Mouse (Mus musculus): Measurements from ENCODE around the gene Pigp.

Gene Pigp

DNA sequence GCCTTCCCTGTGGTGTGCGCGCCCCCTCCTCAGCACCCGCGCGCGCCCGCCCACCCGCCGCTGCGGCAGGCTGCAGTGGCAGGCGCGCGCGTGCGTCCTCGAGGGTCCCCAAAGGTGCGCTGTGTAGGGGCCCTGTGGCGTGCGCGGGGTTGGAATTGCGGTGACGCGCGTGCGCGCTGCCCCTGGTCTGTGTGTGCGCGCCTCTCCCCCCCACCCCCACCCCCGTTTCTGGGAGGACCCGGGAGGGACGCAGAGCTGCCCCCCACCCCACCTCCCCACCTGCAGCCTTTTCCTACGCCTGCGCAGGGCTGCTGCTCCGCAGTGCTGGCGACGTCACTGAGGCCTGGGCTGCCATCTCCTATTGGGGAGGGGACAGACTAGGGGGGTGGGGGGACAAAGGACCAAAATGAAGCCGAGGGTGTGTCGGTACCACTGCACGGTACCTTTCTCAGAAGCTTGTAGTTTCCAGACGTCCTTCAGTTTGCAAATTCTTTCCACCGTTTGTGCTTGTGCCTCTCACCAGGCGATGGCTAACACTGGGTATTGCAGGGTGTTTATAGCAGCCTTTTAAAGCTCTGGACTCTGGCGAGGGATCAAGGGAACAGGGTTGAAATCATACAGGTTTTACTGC is at the start of gene Pigp:
TSS of gene Pigp (minus strand) at position 542 of the 631 bp plus-strand sequence.
- DNase-seq (ENCODE audit: low spot score), result no peak

DNA sequence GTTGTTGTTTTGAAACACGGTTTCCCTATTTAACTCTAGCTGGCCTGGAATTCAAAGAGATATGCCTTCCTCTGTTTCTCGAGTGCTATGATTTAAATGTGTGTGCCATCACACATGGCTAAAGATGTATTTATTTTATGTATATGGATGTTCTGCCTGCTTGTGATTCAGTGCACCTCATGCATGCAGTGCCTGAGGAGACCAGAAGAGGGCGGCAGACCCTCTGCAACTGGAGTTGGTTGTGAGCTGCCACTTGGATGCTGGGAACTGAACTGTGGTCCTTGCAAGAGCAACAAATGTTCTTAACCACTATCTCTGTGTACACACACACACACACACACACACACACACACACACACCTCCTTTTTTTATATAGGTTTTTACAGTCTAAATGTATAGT is 48.9 kb upstream of the Pigp start:
- no peak for DNase-seq (ENCODE audit: low spot score)

DNA sequence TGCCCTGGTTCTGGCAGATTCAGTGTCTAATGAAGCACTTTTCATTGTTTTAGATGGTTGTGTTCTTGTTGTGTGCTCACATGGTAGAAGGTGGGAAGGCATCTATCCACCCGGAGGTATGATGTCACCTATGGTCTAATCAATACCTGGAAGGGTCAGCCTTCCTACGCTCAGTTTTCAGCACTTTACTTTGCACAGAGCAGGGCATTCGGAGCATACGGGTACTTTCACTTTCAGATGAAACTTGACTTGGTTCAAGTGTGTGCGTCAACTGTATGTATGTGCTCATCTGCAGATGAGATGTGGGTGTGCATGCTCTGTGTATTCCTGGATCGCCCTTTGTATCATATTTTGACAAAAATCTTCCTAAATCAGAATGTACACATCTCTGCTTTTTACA is 42.5 kb upstream of the Pigp start:
- no peak for DNase-seq (ENCODE audit: low spot score)

DNA sequence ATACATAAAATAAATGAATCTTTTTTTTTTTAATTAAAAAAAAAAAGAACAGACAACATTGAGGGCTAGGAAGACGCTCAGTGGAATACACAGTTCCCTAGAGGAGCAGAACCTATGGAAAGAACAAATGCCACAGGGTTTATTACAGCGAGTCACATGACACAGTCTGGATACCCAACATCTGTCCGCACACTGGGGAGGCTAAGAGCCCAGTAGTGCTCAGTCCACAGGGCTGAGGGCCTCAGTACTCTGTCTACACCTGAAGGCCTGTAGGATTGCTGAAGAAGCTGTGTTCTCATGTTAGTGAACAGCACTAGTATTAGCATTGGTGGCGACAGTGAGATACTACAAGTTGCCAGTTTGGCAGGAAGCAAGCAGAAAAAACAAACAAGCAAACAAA is 41.1 kb upstream of the Pigp start:
- no peak for DNase-seq (ENCODE audit: low spot score)

DNA sequence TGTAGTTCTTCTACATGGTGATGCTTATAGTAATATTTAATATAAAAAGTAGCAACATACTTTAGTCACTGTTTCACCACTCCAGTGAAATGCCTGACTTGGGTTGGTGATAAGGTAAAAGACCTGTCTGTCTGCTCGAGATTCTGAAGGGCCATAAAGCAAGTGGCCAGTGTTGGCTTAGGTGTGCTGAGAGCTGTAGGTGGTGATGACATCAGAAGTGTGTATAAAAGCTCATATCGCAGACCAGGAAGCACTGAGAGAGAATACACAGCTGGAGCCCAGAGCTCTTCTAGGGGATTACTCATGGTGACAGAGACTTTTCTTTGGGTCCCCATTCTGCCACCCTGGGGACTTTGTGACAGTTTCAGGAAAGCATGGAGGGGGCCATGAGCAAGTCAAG is 40.6 kb upstream of the Pigp start:
- no peak for DNase-seq (ENCODE audit: low spot score)

DNA sequence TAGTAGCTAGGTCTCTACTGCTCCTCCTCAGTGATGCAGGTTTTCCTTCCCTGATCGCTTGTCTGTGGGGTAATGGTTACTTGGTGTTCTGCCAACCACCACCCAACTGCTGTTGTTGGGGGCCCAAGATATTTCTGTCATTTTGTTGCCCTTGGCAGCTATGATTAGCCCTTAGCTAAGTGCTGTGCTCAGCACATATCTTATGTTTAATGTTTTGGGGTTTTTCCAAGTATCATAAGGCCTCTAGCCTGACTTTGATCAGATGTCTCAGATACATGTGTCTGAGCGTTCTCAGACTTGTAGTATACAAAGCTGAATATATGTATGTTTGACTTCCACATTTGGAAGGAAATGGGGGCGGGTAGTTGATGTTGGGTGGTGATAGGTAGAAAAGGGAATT is 39.6 kb upstream of the Pigp start:
- DNase-seq (ENCODE audit: low spot score), result no peak

DNA sequence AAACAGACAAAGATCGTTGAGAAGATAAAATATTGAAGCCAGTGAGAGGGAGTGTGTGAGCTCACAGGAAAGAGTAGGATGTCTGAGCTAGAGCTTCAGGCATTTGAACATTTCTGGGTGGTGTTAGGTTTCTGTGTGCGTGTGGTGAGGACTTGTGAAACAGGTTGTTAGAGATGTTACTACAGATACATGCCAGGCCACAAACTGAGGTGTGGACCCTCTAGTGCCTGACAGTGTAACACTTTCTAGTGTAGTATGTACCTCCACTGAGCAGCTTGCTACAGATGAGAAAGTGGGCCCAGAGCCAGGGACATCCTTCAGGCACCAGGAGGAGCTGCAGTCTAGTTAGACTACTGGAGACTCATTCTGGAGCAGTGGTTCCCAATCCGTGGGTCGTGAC is 30.5 kb upstream of the Pigp start:
- no peak for DNase-seq (ENCODE audit: low spot score)

DNA sequence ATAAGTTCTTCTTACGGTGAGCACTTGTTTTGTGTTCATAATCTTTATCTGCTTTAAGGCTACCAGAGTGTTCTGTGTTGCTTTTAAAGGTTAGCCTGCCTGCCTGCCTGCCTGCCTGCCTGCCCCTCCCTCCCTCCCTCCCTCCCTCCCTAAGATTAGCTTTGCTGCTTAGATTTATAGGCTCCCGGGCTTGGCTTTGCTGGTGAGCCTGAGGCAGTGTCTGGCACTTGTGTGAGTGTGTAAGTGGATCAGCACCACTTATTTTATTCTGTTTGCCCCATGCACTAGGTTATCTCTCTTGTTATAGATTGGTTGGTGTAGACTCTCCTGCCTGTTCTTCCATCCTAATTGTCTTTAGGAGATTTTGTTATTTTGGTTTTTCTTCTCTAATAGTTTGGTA is 30.0 kb upstream of the Pigp start:
- peak; percentile 16 for DNase-seq (ENCODE audit: low spot score)

DNA sequence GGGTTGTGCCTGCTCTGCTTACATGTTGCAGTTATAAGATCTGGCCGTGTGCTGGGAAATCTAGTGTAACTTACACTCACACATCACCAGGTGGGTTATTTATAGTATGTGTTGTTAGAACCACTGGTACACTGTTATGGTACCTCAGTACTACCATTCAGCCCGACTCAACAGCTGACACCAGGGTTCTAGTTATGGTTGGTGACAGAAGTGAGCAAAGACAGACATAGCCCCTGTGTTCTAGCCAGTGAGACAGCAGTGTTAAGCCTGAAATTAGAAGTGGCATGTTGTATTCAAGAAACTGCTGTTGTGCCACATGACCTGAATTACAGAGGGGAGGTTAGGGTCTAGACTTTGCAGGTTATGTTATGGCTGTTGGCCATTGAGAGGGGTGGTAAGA is 27.5 kb upstream of the Pigp start:
- no peak for DNase-seq (ENCODE audit: low spot score)

DNA sequence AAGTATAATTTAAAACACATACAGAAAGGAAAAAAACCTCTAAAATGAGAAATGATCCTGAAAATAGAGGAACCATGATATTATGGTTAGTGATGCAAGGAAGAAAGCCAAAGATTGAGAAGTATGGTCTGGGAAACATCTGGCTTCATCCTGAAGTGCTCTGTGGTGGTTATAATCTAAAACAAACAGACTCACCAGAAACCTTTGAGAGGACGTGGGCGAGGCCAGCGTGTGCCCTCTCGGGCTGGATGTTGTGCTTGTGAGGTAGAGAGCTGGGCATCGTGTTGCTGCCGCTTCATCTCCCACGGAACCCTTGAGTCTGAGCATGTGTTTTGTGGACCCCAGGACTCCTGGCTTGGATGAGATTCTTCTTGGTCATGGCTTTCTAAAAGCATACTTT is 25.0 kb upstream of the Pigp start:
- no peak for DNase-seq (ENCODE audit: low spot score)

DNA sequence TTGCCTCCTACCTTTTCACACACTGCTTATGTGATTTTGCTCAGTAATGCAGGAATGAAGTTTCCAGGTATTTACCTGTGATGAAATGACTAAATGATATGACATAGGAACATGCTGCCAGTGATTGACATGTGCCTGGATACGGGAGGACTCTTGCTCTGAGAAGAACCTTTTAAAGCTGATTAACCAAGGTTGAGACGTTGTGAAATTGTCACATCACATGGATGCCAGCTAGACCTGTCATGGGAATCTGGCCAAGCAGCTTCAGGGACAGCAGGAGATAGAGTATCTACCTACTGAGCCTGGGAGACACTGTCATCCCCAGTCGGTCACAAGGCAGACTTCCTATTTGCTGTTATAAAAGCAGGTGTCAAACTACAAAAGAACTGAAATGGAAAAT is 23.4 kb upstream of the Pigp start:
- no peak for DNase-seq (ENCODE audit: low spot score)

DNA sequence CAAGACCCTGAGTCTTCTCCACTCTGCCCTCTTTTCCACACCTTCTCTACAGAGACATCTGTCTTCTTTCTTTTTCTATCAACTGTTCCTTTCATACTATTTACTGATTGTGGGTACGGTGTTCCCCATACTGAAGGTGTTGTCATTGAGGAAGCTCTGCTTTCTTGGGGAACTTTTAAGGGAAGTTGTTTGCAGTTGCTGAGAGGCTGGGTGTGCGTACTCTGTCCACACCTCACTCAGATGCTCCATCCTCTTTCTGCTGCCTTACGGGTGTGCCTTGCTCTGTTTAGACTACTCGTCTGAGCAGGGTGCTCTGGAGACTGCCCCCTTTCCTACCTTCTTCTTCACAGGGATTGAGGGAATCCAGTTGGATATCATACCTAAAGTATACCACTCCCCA is 20.7 kb upstream of the Pigp start:
- DNase-seq (ENCODE audit: low spot score), result no peak

DNA sequence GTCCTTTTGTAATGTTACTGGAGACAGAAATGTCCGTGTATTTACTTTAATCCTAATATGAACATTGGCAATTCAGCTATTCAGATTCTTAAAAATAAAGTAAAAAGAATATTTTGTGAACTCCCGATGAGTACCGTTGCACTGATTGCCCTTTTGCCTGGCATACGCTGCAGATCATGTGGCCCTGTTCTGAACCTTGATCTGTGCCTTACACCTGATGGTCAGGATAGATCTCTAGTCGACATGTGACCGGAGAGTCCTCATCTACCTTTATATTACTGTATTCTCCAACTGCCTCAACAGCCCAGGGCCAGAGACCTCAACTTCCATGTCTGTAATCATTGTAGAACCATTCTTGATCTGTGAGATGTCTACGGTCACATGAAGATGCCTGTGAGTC is 16.0 kb upstream of the Pigp start:
- DNase-seq (ENCODE audit: low spot score), result no peak

DNA sequence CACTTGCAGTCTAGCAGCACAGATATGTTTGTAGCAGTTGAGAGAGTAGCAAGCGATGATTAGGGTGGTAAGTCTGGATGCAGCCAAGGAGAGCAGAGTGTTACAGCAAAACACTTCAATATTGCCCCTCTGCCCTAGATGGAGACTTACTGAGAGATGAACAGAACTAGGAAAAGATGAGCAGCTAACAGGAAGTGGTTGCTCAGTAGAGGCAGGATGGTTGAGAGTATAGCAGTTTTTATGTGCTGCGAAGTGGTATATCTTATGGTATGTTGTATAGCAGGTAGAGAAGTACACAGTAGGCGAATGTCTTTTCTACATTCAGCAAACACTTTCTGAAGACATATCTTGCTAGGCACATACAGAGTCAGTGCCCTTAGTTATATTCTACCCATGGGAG is 11.6 kb upstream of the Pigp start:
- DNase-seq (ENCODE audit: low spot score), result no peak

DNA sequence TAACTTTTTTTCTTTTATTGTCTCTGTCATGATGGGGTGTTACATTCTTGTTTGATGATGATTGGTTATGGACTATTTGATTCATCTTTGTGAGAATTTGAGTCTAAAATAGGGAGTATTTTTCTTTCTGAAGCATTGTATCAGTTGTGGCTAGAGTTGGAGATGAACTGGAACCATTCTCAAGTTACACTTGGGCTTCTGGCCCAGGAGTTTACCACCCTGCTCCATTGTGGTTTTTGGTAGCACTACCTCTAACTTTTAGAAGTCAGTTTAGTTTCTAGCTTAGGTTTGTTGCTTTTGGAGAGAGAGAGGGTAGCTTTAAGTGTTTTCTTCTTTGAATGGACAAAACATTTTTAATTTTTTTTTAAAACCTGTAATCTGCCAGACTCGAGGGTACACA is 7.7 kb upstream of the Pigp start:
- DNase-seq (ENCODE audit: low spot score), result no peak

DNA sequence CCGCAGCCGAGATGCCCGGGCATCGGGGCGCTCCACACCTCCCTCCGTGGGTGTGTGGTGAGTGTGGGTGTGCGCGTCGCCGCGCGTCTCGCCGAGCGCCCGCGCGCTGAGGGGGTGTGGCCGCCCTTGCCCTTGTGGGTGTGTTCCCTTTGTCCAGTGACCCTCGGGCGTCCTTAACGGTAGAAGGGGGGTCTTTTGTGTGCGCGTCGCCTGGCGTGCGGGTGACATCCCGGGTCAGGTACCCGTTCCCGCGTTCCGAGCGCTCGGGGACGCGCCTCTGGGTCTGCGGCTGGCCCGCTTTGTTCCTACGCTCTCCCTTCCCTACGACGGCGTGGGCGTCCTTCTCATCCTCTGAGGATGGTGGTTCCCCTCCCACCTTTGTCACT is 734 bp downstream of the Pigp start:
- DNase-seq (ENCODE audit: low spot score), result peak; percentile 85

DNA sequence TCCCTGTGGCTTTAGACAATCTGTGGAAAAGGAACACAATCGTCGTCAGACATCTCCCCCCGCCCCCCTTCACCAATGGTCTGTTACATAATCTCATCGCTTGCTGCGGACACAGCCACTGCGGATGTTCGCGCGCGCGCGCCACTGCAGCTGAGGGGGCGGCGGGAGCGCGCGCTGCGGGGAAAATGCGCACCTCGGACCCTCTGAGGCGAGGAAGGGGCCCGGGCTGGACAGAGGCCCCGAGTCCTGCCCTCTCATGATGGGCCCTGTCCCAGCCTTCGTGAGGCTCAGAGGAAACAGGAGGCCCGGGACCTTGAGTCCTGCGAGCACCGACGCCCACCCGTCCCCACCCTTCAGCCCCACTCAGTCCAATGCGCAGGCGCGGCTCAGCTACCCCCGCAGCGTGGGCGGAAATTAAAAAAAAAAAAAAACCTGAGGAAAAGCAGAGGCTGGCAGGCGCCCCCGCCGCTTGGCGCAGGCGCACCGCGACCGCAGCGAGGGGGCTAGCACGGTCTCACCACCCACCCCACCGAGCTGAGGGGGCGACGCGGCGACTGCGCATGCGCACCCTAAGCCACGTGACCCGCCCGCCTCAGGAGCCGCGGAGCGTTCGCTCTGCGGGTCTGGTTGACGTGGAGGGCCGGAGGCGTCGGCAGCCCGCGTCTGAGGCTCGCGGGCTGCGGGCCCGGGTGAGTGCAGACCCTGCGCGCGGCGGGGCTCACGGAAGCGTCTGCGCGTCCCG is 1.3 kb downstream of the Pigp start, which contains the start of gene Ttc3:
TSS of gene Ttc3 (plus strand) at position 446 of the 742 bp plus-strand sequence.
- DNase-seq (ENCODE audit: low spot score), result peak; percentile 96

DNA sequence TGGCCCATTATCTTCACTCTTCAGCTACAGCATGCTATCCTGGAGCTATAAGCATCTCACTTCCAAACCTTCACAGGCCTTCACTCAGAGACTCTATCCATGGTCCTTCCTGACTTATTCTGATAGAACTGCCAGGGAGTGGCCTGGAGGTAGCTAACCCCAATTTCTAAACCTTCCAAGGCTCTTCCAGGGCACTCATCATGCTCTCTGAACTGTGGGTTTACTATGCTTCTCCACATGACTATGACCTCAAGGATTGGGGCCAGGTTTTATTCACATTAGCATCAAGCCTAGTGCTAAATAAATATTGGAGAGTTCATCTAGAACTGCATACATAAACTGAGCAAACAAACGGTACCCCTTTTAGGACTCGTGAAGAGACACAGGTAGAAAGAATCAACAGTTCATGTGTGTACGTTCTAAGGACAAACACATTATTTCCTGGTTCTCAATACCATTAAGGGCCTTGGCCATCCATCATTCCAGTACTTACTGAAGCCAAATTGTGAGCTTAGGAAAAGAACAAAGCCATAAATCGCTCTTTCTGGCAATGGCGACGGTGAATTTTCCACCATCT is 2.0 kb downstream of the Pigp start:
- DNase-seq (ENCODE audit: low spot score), result no peak

DNA sequence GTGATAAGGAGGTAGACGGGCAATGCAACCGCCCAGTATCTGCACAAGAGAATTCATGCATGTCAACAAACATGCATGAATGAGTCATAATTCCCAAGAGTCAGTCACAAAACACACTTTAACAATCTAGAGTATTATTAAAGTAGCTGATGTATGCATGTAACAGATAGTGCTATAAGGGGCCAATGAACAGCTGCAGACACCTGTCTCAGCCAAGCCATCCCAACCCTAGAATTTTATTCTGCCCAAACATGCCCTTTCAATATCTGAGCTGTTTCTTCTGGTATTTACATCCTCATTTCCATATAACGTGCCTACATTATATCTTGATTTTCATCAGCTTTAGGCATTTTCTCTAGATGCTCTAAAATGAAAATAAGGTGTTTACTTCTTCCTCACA is 6.2 kb downstream of the Pigp start:
- DNase-seq (ENCODE audit: low spot score), result no peak

DNA sequence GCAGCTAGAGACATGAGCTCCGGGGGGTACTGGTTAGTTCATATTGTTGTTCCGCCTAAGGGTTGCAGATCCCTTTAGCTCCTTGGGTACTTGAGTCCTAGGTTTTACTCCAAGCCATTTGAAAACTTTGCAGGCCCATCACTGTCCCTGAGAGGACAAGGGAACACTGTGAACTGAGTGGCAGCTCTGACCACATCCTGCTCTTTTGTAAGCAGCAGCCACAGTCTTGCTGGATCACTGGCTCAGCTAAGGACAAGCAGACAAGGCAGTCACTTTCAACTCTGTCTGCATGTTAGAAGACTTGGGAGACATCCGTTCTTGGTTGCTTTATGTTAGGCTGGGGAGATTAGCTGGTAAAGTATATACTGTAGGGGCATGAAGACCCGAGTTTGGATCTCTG is 7.8 kb downstream of the Pigp start:
- DNase-seq (ENCODE audit: low spot score), result no peak

DNA sequence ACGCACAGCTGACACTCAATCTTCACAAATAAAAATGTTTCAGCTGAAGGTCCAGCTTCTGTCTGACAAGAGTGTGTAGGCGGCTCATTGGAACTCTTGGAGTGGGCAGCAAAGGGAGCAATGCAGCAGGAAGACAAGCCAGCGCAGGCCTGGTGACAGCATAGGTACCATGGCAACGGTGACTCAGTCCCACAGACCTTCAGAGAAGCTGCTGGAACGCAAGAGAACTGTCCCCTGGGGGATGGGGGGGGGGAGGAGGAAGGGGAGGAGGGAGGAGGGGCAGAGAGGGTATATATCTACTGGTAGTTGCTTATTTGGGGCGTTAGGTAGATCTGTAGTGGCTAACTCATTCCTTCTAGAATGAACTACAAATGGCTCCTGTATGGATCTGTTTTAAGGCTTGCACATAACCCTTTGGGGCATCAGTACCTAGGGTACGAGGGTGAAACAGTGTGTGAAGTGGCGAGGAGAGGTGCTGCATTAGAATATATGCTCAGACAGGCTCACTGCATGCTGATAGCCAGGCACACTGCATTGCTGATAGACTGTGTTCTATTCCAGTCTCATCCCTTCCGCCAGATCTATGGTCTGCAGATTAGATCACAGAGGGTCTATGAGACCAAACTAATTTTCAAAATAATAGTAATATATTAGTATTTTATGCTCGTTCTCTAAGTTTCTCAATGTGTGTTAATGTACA is 9.3 kb downstream of the Pigp start:
- DNase-seq (ENCODE audit: low spot score), result peak; percentile 44

DNA sequence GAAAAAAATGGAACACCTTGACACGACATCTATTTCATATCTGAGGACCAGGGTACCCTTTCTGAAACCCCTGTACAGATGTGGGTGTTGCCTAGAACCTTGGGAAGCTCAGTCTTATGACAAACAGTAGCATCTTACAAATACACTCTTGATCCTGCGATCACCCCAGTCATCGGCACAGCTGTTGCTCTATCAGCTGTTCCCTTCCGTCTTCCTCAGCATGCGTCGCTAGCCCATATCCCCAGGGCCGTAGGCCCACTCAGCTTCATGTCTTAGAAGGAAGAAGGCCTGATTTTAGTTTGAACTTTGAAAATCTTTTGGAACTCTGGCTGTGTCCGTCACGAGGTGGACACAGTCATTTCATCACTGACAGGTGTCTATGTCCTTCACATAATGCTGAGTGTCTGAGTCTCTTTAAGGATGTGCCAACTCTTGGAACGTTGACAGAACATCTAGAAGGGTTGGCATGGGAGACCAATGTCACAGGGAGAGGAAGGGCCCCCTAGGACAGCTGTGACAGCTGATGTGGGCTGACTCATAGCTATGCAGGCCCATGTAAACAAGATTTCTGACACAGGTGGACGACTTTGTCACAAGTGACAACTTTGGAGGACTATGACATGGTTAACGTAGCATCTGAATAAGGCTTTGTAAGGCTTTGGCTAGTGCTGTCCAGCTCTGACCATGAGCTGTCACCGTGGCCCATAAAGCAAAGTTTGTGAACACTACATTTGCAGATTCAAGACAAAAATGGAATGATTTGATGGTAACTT is 10.9 kb downstream of the Pigp start:
- DNase-seq (ENCODE audit: low spot score), result no peak
